Mouse (Mus musculus): ENCODE results near the gene Arid3a.
"Not testable (repeated sequence)": the region's sequence is repeated elsewhere in the genome, so short reads cannot be mapped to it uniquely, and the experiment has no call there.

The Arid3a gene

GRCm38 (mm10) chr10:79945507-79946234 is 18.8 kb downstream of the Arid3a start:
- DNase-seq (ENCODE audit: extremely low read depth, insufficient read length, low spot score) = no peak

DNA sequence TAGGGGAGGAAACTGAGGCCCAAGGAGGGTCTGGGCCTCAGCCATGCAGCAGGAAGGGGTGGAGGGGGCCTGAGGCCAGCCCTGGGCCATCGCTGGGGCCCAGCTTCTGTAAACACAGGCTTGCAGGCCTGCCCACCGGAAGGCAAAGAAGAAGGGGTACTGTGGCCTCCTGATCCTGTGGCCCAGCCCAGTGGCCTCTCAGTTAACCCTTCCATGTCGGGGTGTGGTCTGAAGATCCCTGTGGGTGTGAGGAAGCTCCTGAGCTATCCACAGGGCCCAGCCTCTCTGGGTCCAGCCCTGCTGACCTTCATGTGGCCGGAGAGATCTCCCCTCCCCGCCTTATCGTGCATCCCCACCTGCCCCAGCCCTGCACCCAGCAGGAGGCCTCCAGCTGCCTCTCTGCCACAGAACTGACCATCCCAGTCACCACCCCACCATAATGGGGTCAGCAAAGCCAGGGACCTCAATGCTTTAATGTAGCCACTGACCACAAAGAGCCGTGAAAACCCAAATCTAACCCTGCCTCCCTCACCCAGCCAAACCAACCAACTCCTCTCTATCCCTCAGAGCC is 20.0 kb downstream of the Arid3a start:
- no peak for DNase-seq (ENCODE audit: extremely low read depth, insufficient read length, low spot score)

- DNase-seq (ENCODE audit: extremely low read depth, insufficient read length, low spot score) = no peak
Measured at GRCm38 (mm10) chr10:79947502-79947901, 20.7 kb downstream of the Arid3a start.

DNA sequence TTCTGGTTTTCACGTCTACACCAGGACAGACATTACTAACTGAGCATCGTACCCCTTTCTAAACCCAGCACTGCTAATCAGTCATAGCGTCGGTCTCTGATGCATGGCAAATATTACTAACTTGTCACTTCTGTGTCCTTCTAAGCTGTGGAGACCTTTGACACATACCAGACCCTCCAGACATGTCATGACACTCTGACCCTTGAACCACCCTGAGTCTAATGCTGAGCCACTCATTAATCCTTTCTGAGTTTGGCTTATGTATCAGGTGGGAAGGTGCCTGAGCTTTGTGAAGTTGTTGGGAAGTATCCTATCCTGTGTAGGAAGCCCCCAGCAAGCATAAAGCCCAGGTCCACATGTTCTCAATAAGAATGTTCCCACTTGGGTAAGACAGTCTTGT is 23.0 kb downstream of the Arid3a start:
- DNase-seq (ENCODE audit: extremely low read depth, insufficient read length, low spot score) = no peak

- peak; percentile 68 for DNase-seq (ENCODE audit: extremely low read depth, insufficient read length, low spot score)
Measured at GRCm38 (mm10) chr10:79950661-79951060, 23.8 kb downstream of the Arid3a start.

DNA sequence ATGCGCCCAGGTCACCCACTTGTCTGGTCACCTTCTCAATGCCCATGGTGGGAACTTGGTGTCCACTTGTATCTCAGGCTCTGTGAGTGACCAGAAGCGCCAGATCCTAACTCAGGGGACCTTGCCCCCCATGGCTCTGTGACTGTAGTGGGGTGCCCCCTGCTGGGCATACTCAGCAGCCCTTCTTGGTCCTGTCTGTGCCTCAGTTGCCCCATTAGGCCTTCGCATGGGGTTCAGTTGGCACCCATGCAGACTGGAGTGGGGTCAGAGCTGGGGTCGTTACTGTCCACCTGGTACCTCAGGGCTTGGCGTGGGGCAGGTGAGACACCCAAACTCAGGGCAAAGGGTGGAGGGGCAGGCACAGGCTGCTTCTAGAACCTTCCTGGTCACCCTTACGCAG is 27.1 kb downstream of the Arid3a start:
- no peak for DNase-seq (ENCODE audit: extremely low read depth, insufficient read length, low spot score)

DNA sequence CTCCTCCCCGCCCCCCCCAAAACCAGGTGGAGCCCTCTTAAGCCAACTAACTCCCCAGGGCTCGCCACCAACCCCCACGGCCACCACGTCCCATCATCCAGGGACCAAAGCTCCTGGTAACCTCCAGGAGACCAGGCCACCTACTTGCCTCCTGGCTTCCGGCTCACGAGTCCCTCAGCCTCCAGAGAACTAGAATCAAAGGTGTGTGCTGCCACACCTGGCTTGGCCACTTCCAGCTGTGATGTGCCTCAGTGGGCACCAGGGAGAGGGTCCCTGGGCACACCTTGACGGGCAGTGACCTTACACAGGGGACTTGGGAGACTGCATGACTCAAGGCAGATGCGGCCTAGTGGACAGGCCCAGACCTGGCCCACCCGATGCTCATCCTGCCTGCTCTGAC is 28.8 kb downstream of the Arid3a start:
- no peak for DNase-seq (ENCODE audit: extremely low read depth, insufficient read length, low spot score)

DNA sequence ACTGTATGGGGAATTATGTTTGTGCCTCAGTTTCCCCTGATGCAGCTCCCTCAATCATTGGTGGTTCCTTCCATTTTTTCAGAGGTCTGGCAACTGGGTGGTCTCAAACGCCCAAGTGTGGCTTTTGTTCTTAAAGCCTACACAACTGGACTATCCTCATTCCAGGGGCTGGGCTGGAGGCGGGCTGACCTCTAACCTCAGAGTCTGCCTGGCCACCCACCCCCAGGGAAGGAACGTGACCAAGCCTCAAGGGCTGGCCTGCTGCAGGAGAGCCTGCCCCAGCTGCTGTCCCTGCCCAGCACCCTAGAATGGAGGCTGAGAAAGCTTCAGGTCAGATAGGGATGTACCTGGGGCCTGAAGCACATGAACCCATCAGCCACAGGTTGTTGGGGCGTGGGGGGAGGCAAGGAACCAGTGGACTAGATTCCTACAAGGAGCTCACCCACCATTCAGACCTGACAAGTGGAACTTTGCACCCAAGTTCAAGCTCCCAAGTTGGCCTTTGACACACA is 29.9 kb downstream of the Arid3a start:
- no peak for DNase-seq (ENCODE audit: extremely low read depth, insufficient read length, low spot score)

- DNase-seq (ENCODE audit: extremely low read depth, insufficient read length, low spot score) = peak; percentile 65
Measured at GRCm38 (mm10) chr10:79958140-79958816, 31.4 kb downstream of the Arid3a start.

- not testable (repeated sequence) for DNase-seq (ENCODE audit: extremely low read depth, insufficient read length, low spot score)
Measured at GRCm38 (mm10) chr10:79959412-79959811, 32.6 kb downstream of the Arid3a start.

GRCm38 (mm10) chr10:79959847-79960601 is 33.2 kb downstream of the Arid3a start, which contains the start of gene Wdr18:
Gene Wdr18, plus strand, starts transcription at chr10:79960152.
- DNase-seq (ENCODE audit: extremely low read depth, insufficient read length, low spot score) = peak; percentile 98

DNA sequence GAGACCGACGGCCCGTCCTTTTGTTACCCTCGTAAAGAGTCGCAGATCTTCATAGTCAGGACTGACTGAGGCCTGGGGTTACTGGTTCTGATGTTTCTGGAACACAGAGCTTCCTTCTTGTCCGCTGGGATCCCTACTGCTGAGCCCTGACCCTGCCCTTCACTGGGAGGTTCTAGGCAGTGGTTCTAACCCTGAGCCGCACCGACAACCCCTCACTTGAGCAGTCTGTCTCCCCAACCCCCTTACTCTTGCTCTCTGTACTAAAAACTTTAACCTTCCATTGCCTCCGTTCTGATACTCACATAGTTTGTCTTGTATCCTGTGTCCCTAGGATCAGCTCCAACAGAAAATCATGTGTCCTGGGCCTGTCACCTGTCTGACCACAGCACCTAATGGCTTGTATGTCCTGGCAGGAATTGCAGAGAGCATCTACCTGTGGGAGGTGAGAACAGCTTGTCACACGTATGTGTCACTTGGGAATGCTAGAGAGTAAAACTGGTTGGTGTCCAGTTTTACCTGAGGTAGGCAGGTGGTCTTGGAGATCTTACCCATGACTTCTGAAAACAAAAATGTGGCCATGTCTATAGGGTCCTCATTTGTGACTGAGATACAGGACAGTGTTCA is 33.9 kb downstream of the Arid3a start:
- no peak for DNase-seq (ENCODE audit: extremely low read depth, insufficient read length, low spot score)

GRCm38 (mm10) chr10:79964727-79965126 is 37.9 kb downstream of the Arid3a start:
- no peak for DNase-seq (ENCODE audit: extremely low read depth, insufficient read length, low spot score)

DNA sequence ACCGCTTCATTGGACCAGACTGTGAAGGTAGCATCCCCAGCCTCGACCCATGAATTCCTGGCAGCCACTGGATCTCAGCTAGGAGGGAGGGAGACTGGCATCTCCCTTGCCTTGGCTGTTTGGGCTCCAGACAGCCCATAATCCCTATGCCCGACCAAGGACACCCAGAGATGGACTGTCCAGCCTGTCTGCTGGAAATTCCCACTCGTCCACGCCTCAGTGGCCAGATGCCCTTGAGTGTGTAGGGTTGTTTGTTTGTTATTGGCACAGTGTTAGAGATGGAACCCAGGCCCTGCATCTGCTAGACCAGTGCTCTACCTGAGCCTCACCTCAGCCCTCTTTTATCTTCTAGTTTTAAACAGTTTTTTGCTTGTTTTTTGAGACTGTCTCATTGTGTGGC is 38.5 kb downstream of the Arid3a start:
- DNase-seq (ENCODE audit: extremely low read depth, insufficient read length, low spot score) = no peak

- no peak for DNase-seq (ENCODE audit: extremely low read depth, insufficient read length, low spot score)
Measured at GRCm38 (mm10) chr10:79966886-79967400, 40.1 kb downstream of the Arid3a start.

GRCm38 (mm10) chr10:79968181-79968580 is 41.3 kb downstream of the Arid3a start:
- no peak for DNase-seq (ENCODE audit: extremely low read depth, insufficient read length, low spot score)

DNA sequence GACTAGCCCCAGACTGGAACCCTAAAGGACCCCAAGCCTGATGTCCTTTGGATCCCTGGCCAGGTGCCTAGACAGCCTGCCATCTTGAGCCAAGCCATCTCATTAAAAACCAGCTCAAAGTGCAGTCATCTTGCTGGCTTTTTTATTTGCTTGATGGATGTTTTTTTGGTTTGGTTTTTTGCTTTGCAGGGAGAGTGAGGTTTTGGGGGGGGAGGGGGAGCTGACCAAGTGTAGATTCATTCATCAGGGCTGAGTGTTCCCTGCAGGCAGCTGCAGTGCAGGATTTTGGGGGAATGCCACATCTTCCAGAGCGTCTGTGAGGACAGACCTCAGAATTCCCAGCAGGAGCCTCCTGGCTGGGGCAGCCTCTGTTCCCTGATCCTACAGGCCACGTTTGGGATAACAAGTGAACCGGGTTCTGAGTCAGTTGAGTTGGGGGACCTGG is 42.3 kb downstream of the Arid3a start:
- no peak for DNase-seq (ENCODE audit: extremely low read depth, insufficient read length, low spot score)

DNA sequence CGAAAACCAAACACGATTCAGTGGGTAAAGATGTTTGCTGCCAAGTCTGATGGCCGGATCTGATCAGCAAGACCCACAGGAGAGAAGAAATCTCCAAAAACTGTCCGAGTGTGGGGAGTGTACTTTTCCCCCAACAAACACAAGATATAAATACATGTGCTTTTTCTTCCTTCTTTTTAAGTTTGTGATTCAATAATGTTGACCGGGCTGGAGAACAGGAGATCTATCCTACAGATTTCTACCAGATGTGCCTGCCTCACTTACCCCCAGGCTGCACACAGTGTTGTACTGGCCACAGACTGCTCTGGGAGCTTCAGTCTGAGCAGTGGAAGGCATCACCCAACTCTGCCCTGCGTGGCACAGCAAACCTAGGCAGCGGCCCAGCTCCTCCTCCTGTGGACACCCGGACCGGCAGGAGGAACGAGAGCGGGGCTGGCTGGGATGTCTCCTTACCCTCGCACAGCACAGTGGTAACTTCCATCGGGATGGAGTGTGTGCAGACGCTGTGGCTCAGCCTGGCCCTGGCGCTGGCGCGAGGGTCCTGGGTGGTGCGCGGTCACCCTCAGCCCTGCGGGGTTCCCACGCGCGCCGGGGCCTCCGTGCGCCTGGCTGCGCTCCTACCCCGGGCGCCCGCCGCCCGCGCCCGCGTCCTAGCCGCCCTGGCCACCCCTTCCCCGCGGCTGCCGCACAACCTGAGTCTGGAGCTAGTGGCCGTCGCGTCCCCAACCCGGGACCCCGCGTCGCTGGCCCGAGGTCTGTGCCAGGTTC is 43.8 kb downstream of the Arid3a start, which contains the start of gene Grin3b:
Grin3b (plus strand) TSS at position 301 of the 768 bp plus-strand sequence.
- DNase-seq (ENCODE audit: extremely low read depth, insufficient read length, low spot score) = no peak

GRCm38 (mm10) chr10:79971183-79971497 is 44.3 kb downstream of the Arid3a start:
- DNase-seq (ENCODE audit: extremely low read depth, insufficient read length, low spot score) = no peak

DNA sequence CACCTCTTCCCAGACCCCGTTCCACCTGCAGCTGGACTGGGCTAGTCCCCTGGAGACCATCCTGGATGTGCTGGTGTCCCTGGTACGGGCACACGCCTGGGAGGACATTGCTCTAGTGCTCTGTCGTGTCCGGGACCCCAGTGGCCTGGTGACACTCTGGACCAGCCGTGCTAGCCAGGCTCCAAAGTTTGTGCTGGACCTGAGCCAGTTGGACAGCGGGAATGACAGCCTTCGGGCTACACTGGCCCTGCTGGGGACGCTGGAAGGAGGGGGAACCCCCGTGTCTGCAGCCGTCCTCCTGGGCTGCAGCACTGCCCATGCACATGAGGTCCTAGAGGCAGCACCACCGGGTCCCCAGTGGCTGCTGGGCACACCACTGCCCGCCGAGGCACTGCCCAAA is 46.0 kb downstream of the Arid3a start:
- DNase-seq (ENCODE audit: extremely low read depth, insufficient read length, low spot score) = no peak

Data from 3134 (cell line).